Mouse (Mus musculus) limb, embryonic 11.5 days (tissue): ENCODE measurements around the gene Smim14. TPM values are rescaled to one million over a fixed set of nuclear protein-coding genes. Genes with fewer than 3 reads are reported as not detected.

Experiments used
- ATAC-seq: fragments of 200-750 bp; cut with Nextera tagmentation; 2 replicates; pipeline ENCODE4 v1.8.0; 2017; ENCODE audit warnings: low read depth; ENCODE audit not compliant: insufficient number of reproducible peaks, low FRiP score, low TSS enrichment
- DNase-seq: peaks from one replicate; pipeline ENCODE4 v3.0.0-alpha.2; 2015; ENCODE audit warnings: low spot score
- H3K27ac ChIP-seq: fragments of 300-500 bp; sonication (generic); replicated peaks from 2 replicates; pipeline ENCODE4 v1.5.1; 2014; ENCODE audit warnings: low read depth, mild to moderate bottlenecking, low read length
- H3K27me3 ChIP-seq: fragments of 300-500 bp; sonication (generic); 2 replicates; pipeline ENCODE4 v1.6.1; 2014; ENCODE audit warnings: mild to moderate bottlenecking, low read length, mixed read lengths; ENCODE audit not compliant: control insufficient read depth, insufficient read depth
- H3K36me3 ChIP-seq: fragments of 300-500 bp; sonication (generic); 2 replicates; pipeline ENCODE4 v1.6.1; 2014; ENCODE audit warnings: mild to moderate bottlenecking, low read length, moderate library complexity, mixed read lengths; ENCODE audit not compliant: control insufficient read depth, insufficient read depth
- H3K4me1 ChIP-seq: fragments of 300-500 bp; sonication (generic); 2 replicates; pipeline ENCODE4 v1.6.1; 2014; ENCODE audit warnings: low read length, mixed read lengths; ENCODE audit not compliant: control insufficient read depth, insufficient read depth
- H3K4me2 ChIP-seq: fragments of 300-500 bp; sonication (generic); 2 replicates; pipeline ENCODE4 v1.6.1; 2014; ENCODE audit warnings: low read depth, mild to moderate bottlenecking, moderate library complexity; ENCODE audit not compliant: severe bottlenecking
- H3K4me3 ChIP-seq: fragments of 300-500 bp; sonication (generic); 2 replicates; pipeline ENCODE4 v1.5.1; 2014; ENCODE audit warnings: low read depth, low read length
- H3K9ac ChIP-seq: fragments of 300-500 bp; sonication (generic); 2 replicates; pipeline ENCODE4 v1.6.1; 2014; ENCODE audit warnings: mild to moderate bottlenecking, low read length
- H3K9me3 ChIP-seq: fragments of 300-500 bp; sonication (generic); 2 replicates; pipeline ENCODE4 v1.6.1; 2016; ENCODE audit warnings: low read length; ENCODE audit not compliant: control insufficient read depth
- WGBS: fragments of 180-500 bp; shearing (Covaris S2); extraction: QIAGEN DNeasy Blood & Tissue Kit; methylation state at CpG from one replicate; pipeline ENCODE4 v1.1.7; 2014; 5-methylcytosine and 5-hydroxymethylcytosine counted together
- polyA plus RNA-seq: library from polyadenylated mRNA; unstranded; fragments of >200 nt; fragmentation: Nextera tagmentation; extraction: Ambion mirVana; gene quantifications from 2 replicates; pipeline ENCODE4 v1.2.1, GENCODE M21; 2014

The Smim14 gene
- polyA plus RNA-seq, 1 experiment from 2014 or later, result 75.6 TPM

- Histone ChIP-seq H3K4me3 (no peak overlapping the region), H3K4me1 (no peaks in the 10 kb centered on the region), H3K9ac (no peak overlapping the region), H3K36me3 (peaks cover 2% of the 10 kb centered on the region; the same call in 1 of the 2 replicates), H3K27ac (no peak overlapping the region), H3K4me2 (no peak overlapping the region), H3K9me3 (no peaks in the 10 kb centered on the region), H3K27me3 (no peaks in the 10 kb centered on the region)
- no peak for DNase-seq
- no peak for ATAC-seq
- WGBS, result 54% methylated on average over 4 of the region's 4 CpGs
Measured at GRCm38 (mm10) chr5:65428321-65428720, 108.7 kb downstream of the Smim14 start.

- ATAC-seq, result no peak
- peaks cover 8% of the 10 kb centered on the region; the same call in 1 of the 2 replicates for H3K36me3 ChIP-seq
- WGBS, result 88% methylated on average over 5 of the region's 5 CpGs
- H3K9ac ChIP-seq, result no peak overlapping the region
- H3K4me1 ChIP-seq, result no peaks in the 10 kb centered on the region
- H3K9me3 ChIP-seq, result no peaks in the 10 kb centered on the region
- H3K4me2 ChIP-seq, result no peak overlapping the region
- no peak for DNase-seq
- no peak overlapping the region for H3K4me3 ChIP-seq
- no peaks in the 10 kb centered on the region for H3K27me3 ChIP-seq
- H3K27ac ChIP-seq, result no peak overlapping the region
Measured at GRCm38 (mm10) chr5:65425251-65425650, 111.7 kb downstream of the Smim14 start.

DNA sequence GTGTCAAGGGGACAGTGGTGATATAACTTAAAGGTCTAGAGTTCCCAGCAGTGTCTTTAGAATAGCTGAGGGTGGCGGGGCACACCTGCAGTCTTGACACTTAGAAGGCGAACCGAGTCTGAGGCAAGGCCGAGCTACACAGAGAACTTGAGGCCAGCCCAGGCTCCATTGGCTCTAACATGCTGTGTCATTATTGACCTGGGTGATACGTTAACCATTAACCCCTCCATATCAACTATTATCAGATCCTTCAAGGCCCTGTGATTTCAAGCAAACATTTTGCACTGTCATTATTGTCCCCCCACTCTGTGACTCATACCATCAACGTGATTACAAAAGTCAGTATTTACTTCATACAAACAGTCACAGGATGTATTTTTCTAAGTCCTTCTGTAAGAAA is 112.8 kb downstream of the Smim14 start:
- peaks cover 8% of the 10 kb centered on the region; the same call in 1 of the 2 replicates for H3K36me3 ChIP-seq

DNA sequence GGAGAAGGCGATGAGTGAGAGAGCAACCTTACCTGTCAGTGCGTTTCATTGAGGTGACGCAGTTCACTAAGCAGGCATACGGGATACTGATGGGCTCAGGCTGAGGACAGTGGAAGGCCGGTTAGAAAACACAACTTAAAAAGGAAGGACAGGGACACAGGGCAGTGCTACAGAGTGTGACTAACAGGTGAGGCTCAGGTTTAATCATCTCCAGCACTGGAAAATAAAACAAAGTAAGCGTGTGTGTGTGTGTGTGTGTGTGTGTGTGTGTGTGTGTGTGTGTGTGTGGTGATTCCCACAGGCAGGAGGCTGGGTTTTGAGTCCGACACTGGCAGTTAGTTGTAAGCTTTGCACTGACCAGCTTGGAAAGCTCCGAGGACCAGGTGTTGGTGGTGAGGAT is 114.2 kb downstream of the Smim14 start:
- DNase-seq (no peak), ATAC-seq (no peak)
- H3K4me3 ChIP-seq, result no peak overlapping the region
- H3K36me3 ChIP-seq, result peaks cover 8% of the 10 kb centered on the region
- no peak overlapping the region for H3K4me2 ChIP-seq
- H3K9me3 ChIP-seq, result no peaks in the 10 kb centered on the region
- no peak overlapping the region for H3K9ac ChIP-seq
- no peaks in the 10 kb centered on the region for H3K27me3 ChIP-seq
- no peak overlapping the region for H3K27ac ChIP-seq
- no peaks in the 10 kb centered on the region for H3K4me1 ChIP-seq
- 94% methylated on average over 8 of the region's 8 CpGs for WGBS

More for the DNA sequence above, 112.8 kb downstream of the Smim14 start:
- Histone ChIP-seq H3K4me1 (no peaks in the 10 kb centered on the region), H3K9me3 (no peaks in the 10 kb centered on the region), H3K4me2 (no peak overlapping the region), H3K9ac (no peak overlapping the region), H3K4me3 (no peak overlapping the region), H3K27ac (no peak overlapping the region), H3K27me3 (no peaks in the 10 kb centered on the region)
- ATAC-seq, result no peak
- WGBS, result 90% methylated on average over 6 of the region's 6 CpGs
- DNase-seq, result no peak

DNA sequence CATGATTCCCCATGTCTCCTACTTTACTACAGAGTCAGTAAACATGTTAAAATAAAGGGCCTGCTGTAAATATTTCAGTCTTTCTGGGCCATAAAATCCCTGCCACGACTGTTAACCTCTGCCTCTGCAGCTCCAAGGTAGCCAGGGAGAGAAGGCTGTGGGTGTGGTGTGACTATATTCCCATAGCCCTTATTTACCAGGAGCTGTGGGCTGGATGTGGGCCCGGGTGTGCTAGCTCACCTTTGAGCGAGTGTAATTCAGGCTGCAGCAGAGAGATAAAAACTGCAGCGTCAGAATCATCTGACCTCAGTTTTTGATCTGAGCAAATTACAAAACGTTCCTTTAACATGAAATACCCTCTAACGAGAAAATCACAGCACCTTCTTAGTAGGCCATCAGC is 116.2 kb downstream of the Smim14 start:
- 47% methylated on average over 6 of the region's 6 CpGs for WGBS
- Histone ChIP-seq H3K4me1 (peaks cover 5% of the 10 kb centered on the region), H3K27ac (no peak overlapping the region), H3K9ac (no peak overlapping the region), H3K4me3 (no peak overlapping the region), H3K9me3 (no peaks in the 10 kb centered on the region), H3K27me3 (no peaks in the 10 kb centered on the region), H3K36me3 (peaks cover 13% of the 10 kb centered on the region), H3K4me2 (no peak overlapping the region)
- DNase-seq (no peak), ATAC-seq (no peak)

DNA sequence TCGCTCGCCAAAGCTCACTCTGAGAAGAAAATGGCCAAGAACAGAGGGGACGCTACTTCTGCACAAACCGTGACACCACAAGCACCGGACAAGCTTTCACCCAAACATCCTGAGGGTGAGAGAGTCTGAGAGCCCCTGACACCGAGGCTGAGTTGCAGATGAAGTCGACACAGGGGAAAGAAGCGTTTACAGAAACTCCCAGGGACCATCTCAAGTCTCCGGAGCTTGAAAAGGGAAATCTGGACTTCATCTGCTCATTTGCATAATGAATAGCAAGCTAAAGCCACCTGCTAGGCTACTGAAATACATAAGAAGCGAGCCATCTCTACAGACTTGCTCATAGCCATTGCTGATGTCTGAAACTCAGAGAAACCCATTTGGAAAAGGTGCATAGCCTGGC is 117.8 kb downstream of the Smim14 start:
- Histone ChIP-seq H3K4me2 (no peak overlapping the region), H3K9ac (no peak overlapping the region), H3K27me3 (no peaks in the 10 kb centered on the region), H3K27ac (no peak overlapping the region), H3K36me3 (peaks cover 13% of the 10 kb centered on the region), H3K4me3 (no peak overlapping the region), H3K4me1 (peaks cover 6% of the 10 kb centered on the region), H3K9me3 (no peaks in the 10 kb centered on the region)
- ATAC-seq (no peak), DNase-seq (no peak)
- WGBS, result 86% methylated on average over 10 of the region's 10 CpGs

DNA sequence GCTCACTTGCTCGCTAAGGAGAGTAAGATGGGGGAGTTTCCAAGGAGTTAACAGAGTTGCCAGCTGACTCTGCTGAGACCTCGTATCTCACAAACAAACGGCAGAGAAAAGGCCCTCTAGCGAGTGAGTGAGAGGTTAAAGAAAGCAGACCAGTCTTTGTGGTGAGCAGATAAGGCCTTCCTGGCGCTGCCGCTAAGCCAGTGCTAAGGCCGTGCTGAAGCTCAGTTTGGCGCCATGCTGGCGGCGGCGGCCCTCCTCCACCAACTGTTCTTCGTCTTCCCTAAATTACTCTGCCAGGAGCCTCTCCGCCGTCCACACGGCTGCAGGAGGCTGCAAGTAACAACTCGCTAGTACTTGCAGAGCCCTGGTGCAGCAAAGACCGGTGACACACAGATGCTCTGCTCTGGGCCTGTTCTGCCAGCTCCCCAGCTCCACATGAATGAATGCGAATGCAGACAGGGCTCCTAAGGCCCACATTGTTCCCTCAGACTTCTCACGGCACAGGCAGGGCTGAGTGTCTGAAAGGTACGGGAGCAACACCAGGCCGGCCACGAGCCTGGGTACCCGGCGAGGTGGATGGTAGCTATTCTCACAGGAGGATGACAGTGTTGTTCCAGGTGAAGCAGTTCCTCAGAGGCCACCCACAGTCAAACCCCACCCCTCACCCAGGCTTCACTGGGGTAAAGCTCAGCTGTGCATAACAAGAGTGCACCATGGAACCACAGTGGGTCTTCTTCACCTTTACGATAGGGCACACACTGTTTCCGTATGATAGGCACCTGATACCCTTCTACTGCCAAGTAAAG is 121.1 kb downstream of the Smim14 start:
- ATAC-seq (peak; percentile 67), DNase-seq (peak; percentile 78)
- H3K36me3 ChIP-seq, result peaks cover 6% of the 10 kb centered on the region
- H3K27me3 ChIP-seq, result no peaks in the 10 kb centered on the region
- peak overlapping the region; percentile 88 for H3K27ac ChIP-seq
- peak overlapping the region; percentile 61 for H3K9ac ChIP-seq
- no peaks in the 10 kb centered on the region for H3K9me3 ChIP-seq
- no peak overlapping the region for H3K4me3 ChIP-seq
- H3K4me2 ChIP-seq, result peak overlapping the region; percentile 20
- H3K4me1 ChIP-seq, result peaks cover 6% of the 10 kb centered on the region
- 16% methylated on average over 26 of the region's 26 CpGs for WGBS

GRCm38 (mm10) chr5:65407989-65408388 is 129.0 kb downstream of the Smim14 start:
- Histone ChIP-seq H3K9me3 (no peaks in the 10 kb centered on the region), H3K27me3 (no peaks in the 10 kb centered on the region), H3K27ac (no peak overlapping the region), H3K4me2 (no peak overlapping the region), H3K4me3 (no peak overlapping the region), H3K36me3 (peaks cover 2% of the 10 kb centered on the region; the same call in 1 of the 2 replicates), H3K4me1 (no peaks in the 10 kb centered on the region), H3K9ac (no peak overlapping the region)
- ATAC-seq (no peak), DNase-seq (no peak)
- 60% methylated on average over 12 of the region's 12 CpGs for WGBS
